Mouse (Mus musculus) liver, embryonic 13.5 days (tissue): ENCODE measurements around the gene Srd5a3. TPM values are rescaled to one million over a fixed set of nuclear protein-coding genes. Genes with fewer than 3 reads are reported as not detected.

Experiments used
- ATAC-seq: fragments of 200-750 bp; cut with Nextera tagmentation; 2 replicates; pipeline ENCODE4 v1.8.0; 2017; ENCODE audit warnings: low read depth, mild to moderate bottlenecking, moderate number of reproducible peaks, moderate library complexity
- DNase-seq: peaks from one replicate; pipeline ENCODE4 v3.0.0; 2022
- H3K27ac ChIP-seq: fragments of 300-500 bp; sonication (generic); 2 replicates; pipeline ENCODE4 v1.5.1; 2015; ENCODE audit warnings: moderate library complexity, mild to moderate bottlenecking, inconsistent platforms
- H3K27me3 ChIP-seq: fragments of 300-500 bp; sonication (generic); 2 replicates; pipeline ENCODE4 v1.6.1; 2015; ENCODE audit warnings: mild to moderate bottlenecking, inconsistent platforms
- H3K36me3 ChIP-seq: fragments of 300-500 bp; sonication (generic); 2 replicates; pipeline ENCODE4 v1.6.1; 2015; ENCODE audit warnings: mild to moderate bottlenecking, inconsistent platforms
- H3K4me1 ChIP-seq: fragments of 300-500 bp; sonication (generic); replicated peaks from 2 replicates; pipeline ENCODE4 v1.6.1; 2015; ENCODE audit warnings: inconsistent platforms
- H3K4me2 ChIP-seq: fragments of 300-500 bp; sonication (generic); 2 replicates; pipeline ENCODE4 v1.6.1; 2015; ENCODE audit warnings: inconsistent platforms, mild to moderate bottlenecking, moderate library complexity
- H3K4me3 ChIP-seq: fragments of 300-500 bp; sonication (generic); replicated peaks from 2 replicates; pipeline ENCODE4 v1.5.1; 2015; ENCODE audit warnings: mild to moderate bottlenecking, inconsistent platforms
- H3K9ac ChIP-seq: fragments of 300-500 bp; sonication (generic); 2 replicates; pipeline ENCODE4 v1.6.1; 2015; ENCODE audit warnings: mild to moderate bottlenecking, inconsistent platforms
- H3K9me3 ChIP-seq: fragments of 300-500 bp; sonication (generic); replicated peaks from 2 replicates; pipeline ENCODE4 v1.6.1; 2016; ENCODE audit warnings: inconsistent platforms
- WGBS: fragments of 180-500 bp; shearing (Covaris S2); methylation state at CpG from one replicate; pipeline ENCODE4 v1.1.7; 2015; ENCODE audit not compliant: insufficient replicate concordance; 5-methylcytosine and 5-hydroxymethylcytosine counted together
- polyA plus RNA-seq: library from polyadenylated mRNA; unstranded; fragments of >200 nt; fragmentation: Nextera tagmentation; extraction: Ambion mirVana; gene quantifications from 2 replicates; pipeline ENCODE4 v1.2.1, GENCODE M21; 2015

Gene Srd5a3
- polyA plus RNA-seq, 1 experiment from 2014 or later: 14.4 TPM

- no peak for ATAC-seq
- Histone ChIP-seq H3K4me1 (peaks cover 17% of the 10 kb centered on the region), H3K27ac (no peak overlapping the region), H3K27me3 (peaks cover 5% of the 10 kb centered on the region; the same call in 1 of the 2 replicates), H3K9me3 (no peaks in the 10 kb centered on the region), H3K36me3 (no peaks in the 10 kb centered on the region), H3K4me2 (no peak overlapping the region), H3K9ac (no peak overlapping the region), H3K4me3 (no peak overlapping the region)
- WGBS: 47% methylated on average over 11 of the region's 11 CpGs
- no peak for DNase-seq
Measured at GRCm38 (mm10) chr5:76176841-76177240, 36.8 kb downstream of the Srd5a3 start.

DNA sequence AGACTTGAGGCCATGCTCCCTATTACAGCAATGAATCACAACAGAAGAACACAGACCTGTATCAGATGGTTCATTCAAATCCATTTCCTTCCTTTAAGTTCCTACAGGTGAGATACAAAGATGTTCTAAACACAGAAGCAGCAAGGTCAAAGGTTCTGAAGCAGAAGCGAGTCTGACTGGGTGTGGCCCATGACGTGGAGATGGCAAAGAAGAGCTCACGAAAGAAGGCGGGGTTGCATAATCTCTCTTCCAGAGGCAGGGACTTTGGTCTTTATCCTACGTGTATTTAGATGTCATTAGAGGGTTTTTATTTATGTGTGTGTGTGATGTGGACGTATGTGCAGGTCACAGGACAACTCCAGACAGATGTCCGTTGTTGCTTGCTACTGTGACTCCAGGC, 37.6 kb downstream of the Srd5a3 start:
- 34% methylated on average over 7 of the region's 7 CpGs for WGBS
- Histone ChIP-seq H3K27me3 (peaks cover 5% of the 10 kb centered on the region; the same call in 1 of the 2 replicates), H3K4me3 (no peak overlapping the region), H3K27ac (no peak overlapping the region), H3K36me3 (no peaks in the 10 kb centered on the region), H3K4me1 (peaks cover 17% of the 10 kb centered on the region), H3K4me2 (no peak overlapping the region), H3K9ac (no peak overlapping the region), H3K9me3 (no peaks in the 10 kb centered on the region)
- no peak for ATAC-seq
- DNase-seq: no peak

- no peak overlapping the region for H3K4me2 ChIP-seq
- ATAC-seq (no peak), DNase-seq (no peak)
- no peak overlapping the region for H3K9ac ChIP-seq
- peaks cover 25% of the 10 kb centered on the region for H3K4me1 ChIP-seq
- H3K9me3 ChIP-seq: no peaks in the 10 kb centered on the region
- no peaks in the 10 kb centered on the region for H3K36me3 ChIP-seq
- peaks cover 5% of the 10 kb centered on the region; the same call in 1 of the 2 replicates for H3K27me3 ChIP-seq
- H3K27ac ChIP-seq: no peak overlapping the region
- 84% methylated on average over 5 of the region's 5 CpGs for WGBS
- no peak overlapping the region for H3K4me3 ChIP-seq
Measured at GRCm38 (mm10) chr5:76179171-76179570, 39.1 kb downstream of the Srd5a3 start.

- Histone ChIP-seq H3K4me1 (peaks cover 29% of the 10 kb centered on the region), H3K27ac (no peak overlapping the region), H3K36me3 (no peaks in the 10 kb centered on the region), H3K9me3 (no peaks in the 10 kb centered on the region), H3K9ac (no peak overlapping the region), H3K4me2 (no peak overlapping the region), H3K4me3 (no peak overlapping the region), H3K27me3 (peaks cover 5% of the 10 kb centered on the region; the same call in 1 of the 2 replicates)
- 70% methylated on average over 5 of the region's 5 CpGs for WGBS
- no peak for DNase-seq
- ATAC-seq: no peak
Measured at GRCm38 (mm10) chr5:76179791-76180190, 39.7 kb downstream of the Srd5a3 start.

DNA sequence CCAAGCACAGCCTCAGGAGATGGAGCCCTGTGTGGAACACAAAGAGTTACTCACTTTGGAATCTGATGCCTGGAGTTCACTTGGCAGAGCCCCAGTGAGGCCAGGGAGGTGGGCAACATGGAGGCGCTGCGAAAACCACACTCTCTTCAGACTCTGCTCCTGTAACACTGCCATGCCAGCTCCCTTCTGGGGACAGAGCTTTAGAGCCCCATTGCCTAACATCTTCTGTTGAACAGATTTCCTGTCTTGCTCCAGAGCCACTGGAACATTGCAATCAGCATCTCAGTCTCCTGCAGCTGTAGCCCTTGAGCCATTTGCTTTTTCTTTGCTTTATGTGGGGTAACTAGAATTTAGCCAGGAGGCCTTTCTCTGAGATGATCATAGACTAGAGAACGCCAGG, 42.3 kb downstream of the Srd5a3 start:
- no peak overlapping the region for H3K4me2 ChIP-seq
- WGBS: 72% methylated on average over 3 of the region's 3 CpGs
- ATAC-seq (no peak), DNase-seq (no peak)
- no peaks in the 10 kb centered on the region for H3K36me3 ChIP-seq
- no peak overlapping the region for H3K4me3 ChIP-seq
- peaks cover 40% of the 10 kb centered on the region for H3K4me1 ChIP-seq
- no peak overlapping the region for H3K9ac ChIP-seq
- no peak overlapping the region for H3K27ac ChIP-seq
- no peaks in the 10 kb centered on the region for H3K9me3 ChIP-seq
- H3K27me3 ChIP-seq: peaks cover 5% of the 10 kb centered on the region; the same call in 1 of the 2 replicates

GRCm38 (mm10) chr5:76183043-76183749, 43.1 kb downstream of the Srd5a3 start:
- H3K27ac ChIP-seq: 0 out of 2 replicates have a peak overlapping the region, but pooled peaks have one; percentile 4
- peak overlapping the region; percentile 95 for H3K4me3 ChIP-seq
- H3K36me3 ChIP-seq: no peaks in the 10 kb centered on the region
- H3K9me3 ChIP-seq: no peaks in the 10 kb centered on the region
- ATAC-seq: peak; percentile 51
- peaks cover 39% of the 10 kb centered on the region for H3K4me1 ChIP-seq
- H3K27me3 ChIP-seq: peaks cover 5% of the 10 kb centered on the region; the same call in 1 of the 2 replicates
- H3K9ac ChIP-seq: peak overlapping the region; percentile 95
- peak overlapping the region; percentile 95 for H3K4me2 ChIP-seq
- WGBS: 36% methylated on average over 17 of the region's 17 CpGs
- no peak for DNase-seq

DNA sequence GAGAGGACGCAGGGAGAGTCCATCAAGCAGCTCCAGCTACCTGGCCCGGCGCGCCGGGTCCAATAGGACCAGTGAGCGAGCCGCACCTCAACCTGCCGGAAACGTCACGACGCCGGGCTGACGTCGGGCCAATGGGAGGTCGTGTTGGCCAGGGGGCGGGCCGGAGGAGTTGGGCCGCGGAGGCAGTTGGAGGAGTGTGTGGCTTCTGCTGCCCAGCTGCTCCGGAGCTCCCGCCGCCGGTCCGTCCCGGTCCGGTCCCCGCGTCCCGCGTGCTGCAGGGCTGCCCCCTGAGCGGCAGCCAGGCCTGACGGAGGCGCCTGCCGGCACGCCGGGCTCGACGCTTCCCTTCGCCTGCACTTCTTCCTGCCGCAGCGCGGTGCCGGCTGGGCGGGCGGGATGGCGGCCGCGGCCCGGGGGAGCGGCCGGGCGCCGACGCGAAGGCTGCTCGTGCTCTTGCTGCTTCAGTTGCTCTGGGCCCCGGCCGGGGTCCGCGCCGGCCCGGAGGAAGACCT, 43.7 kb downstream of the Srd5a3 start, which contains the start of gene Tmem165:
Gene Tmem165 (plus strand): TSS at position 131 of the 512 bp plus-strand sequence.
- DNase-seq (peak; percentile 90), ATAC-seq (peak; percentile 96)
- Histone ChIP-seq H3K4me2 (peak within 1 kb of the TSS; percentile 95), H3K36me3 (no peaks in the 10 kb centered on the region), H3K9me3 (no peaks in the 10 kb centered on the region), H3K27me3 (peaks cover 5% of the 10 kb centered on the region; the same call in 1 of the 2 replicates), H3K27ac (peak within 1 kb of the TSS; percentile 94), H3K9ac (peak within 1 kb of the TSS; percentile 95), H3K4me3 (peak within 1 kb of the TSS; percentile 95), H3K4me1 (peaks cover 42% of the 10 kb centered on the region)
- WGBS: under 1% methylated on average over 62 of the region's 62 CpGs

DNA sequence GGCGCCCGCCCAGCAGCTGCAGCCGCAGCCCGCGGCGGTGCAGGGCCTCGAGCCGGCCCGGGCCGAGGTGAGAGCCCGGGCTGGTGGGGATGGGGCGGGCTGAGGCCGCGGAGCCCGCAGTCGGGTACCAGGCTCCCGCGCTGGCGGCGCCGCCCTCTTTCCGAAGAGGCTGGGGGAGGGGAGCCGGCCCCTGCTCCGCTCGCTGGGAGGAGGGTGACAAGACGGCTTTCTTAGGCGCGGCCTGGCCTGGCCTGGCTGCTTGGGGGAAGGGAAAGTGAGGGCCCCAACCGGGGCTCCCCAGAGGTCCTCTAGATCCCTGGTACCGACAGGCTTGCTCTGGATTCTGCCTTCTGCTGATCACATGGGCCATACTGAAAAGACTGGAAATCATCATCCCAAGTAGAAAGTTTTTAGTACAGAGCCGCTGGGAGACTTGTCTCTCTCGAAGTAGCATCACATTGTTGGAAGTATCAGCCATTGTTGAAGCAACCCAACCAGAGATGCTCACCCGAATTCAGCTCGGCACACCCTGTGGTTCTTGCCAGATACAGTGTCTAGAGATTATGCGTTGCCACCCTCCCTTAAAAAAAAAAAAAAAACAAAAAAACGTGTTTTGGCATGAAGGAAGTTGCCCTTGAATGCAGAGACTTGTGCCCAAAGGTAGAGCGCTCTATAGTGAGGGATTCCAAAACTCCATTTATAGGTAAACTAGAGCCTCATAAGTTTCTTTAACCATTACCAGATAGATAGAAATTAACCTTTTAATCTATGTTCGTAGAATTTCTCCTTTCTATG, 44.4 kb downstream of the Srd5a3 start:
- H3K9me3 ChIP-seq: no peaks in the 10 kb centered on the region
- H3K4me2 ChIP-seq: peak overlapping the region; percentile 95
- H3K27me3 ChIP-seq: peaks cover 5% of the 10 kb centered on the region; the same call in 1 of the 2 replicates
- DNase-seq (peak; percentile 78), ATAC-seq (peak; percentile 85)
- peak overlapping the region; percentile 95 for H3K9ac ChIP-seq
- peaks cover 49% of the 10 kb centered on the region for H3K4me1 ChIP-seq
- no peaks in the 10 kb centered on the region for H3K36me3 ChIP-seq
- H3K27ac ChIP-seq: peak overlapping the region; percentile 94
- 4% methylated on average over 38 of the region's 38 CpGs for WGBS
- H3K4me3 ChIP-seq: peak overlapping the region; percentile 95

GRCm38 (mm10) chr5:76187885-76188284, 47.8 kb downstream of the Srd5a3 start:
- Histone ChIP-seq H3K9me3 (no peaks in the 10 kb centered on the region), H3K4me2 (no peak overlapping the region), H3K4me1 (peaks cover 69% of the 10 kb centered on the region), H3K9ac (0 out of 2 replicates have a peak overlapping the region, but pooled peaks have one; percentile 1), H3K27ac (no peak overlapping the region), H3K36me3 (peaks cover 4% of the 10 kb centered on the region; the same call in 1 of the 2 replicates), H3K27me3 (no peaks in the 10 kb centered on the region), H3K4me3 (no peak overlapping the region)
- ATAC-seq (no peak), DNase-seq (no peak)
- 37% methylated on average over 5 of the region's 5 CpGs for WGBS

DNA sequence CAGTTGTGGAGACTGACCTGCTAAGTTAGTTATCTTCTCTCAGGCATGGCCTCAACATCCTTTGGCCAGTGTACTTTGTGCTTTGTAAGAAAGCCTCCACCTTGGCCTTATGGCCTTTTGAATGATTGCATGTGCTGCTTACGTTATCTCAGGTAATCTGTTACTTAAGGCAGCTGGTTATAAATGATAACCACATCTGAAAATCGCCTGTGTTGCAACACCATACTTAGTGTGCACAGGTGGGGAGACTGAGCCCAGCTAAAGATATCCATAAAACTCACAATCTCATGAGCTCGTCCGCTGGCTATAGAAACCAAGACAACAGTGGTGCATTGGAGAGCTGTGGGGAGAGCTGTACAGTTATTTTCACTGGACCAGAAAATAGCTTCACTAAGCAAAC, 50.5 kb downstream of the Srd5a3 start:
- no peak overlapping the region for H3K4me2 ChIP-seq
- H3K36me3 ChIP-seq: peaks cover 12% of the 10 kb centered on the region; the same call in 1 of the 2 replicates
- ATAC-seq (peak; percentile 57; the same call in 1 of the 2 replicates), DNase-seq (no peak)
- no peaks in the 10 kb centered on the region for H3K27me3 ChIP-seq
- WGBS: 55% methylated on average over 4 of the region's 4 CpGs
- no peak overlapping the region for H3K4me3 ChIP-seq
- no peak overlapping the region for H3K9ac ChIP-seq
- H3K27ac ChIP-seq: no peak overlapping the region
- H3K9me3 ChIP-seq: no peaks in the 10 kb centered on the region
- H3K4me1 ChIP-seq: peaks cover 61% of the 10 kb centered on the region

DNA sequence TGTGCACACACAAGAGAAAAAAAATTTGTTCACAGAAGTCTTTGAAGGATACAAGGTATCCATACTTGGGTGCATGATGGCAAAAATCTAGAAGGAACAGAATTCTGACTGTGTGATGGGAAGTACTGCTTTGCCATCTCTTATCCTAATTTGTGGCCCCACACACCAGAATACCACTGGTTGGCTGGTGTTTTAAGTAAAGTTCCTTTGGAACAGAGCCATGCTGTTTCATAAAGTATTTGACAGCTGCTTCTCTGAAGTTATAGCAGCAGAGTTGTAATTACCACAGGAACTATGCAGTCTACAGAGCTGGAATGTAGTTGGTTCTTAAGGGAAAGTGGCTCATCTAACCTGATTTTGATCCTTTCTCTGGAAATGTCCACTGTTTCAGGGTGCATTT, 53.0 kb downstream of the Srd5a3 start:
- no peak overlapping the region for H3K4me3 ChIP-seq
- H3K9me3 ChIP-seq: no peaks in the 10 kb centered on the region
- H3K9ac ChIP-seq: no peak overlapping the region
- H3K27me3 ChIP-seq: no peaks in the 10 kb centered on the region
- peaks cover 43% of the 10 kb centered on the region for H3K4me1 ChIP-seq
- H3K27ac ChIP-seq: no peak overlapping the region
- peaks cover 19% of the 10 kb centered on the region for H3K36me3 ChIP-seq
- ATAC-seq: no peak
- H3K4me2 ChIP-seq: no peak overlapping the region
- no peak for DNase-seq
